Mouse (Mus musculus): ENCODE data around the gene Ltk. TPM values are rescaled to one million over a fixed set of nuclear protein-coding genes. Genes with fewer than 3 reads are reported as not detected.
"Not testable (repeated sequence)": the region's sequence is repeated elsewhere in the genome, so short reads cannot be mapped to it uniquely, and the experiment has no call there.

Gene Ltk
- total RNA-seq, 2 experiments from 2014 or later, result 1.2 to 1.3 TPM

GRCm38 (mm10) chr2:119758844-119759835 lies 1.1 kb downstream of the Ltk start:
- no peak for DNase-seq (ENCODE audit: low spot score in 2 of 2)

GRCm38 (mm10) chr2:119758101-119758843 lies 2.0 kb downstream of the Ltk start:
- no peak for DNase-seq (ENCODE audit: low spot score in 2 of 2)

- no peak for DNase-seq (ENCODE audit: low spot score in 2 of 2)
Observed at GRCm38 (mm10) chr2:119757601-119758100, 2.6 kb downstream of the Ltk start.

- no peak for DNase-seq (ENCODE audit: low spot score in 2 of 2)
Observed at GRCm38 (mm10) chr2:119749260-119749659, 11.0 kb downstream of the Ltk start.

GRCm38 (mm10) chr2:119747554-119747953 lies 12.7 kb downstream of the Ltk start:
- DNase-seq (ENCODE audit: low spot score in 2 of 2), result no peak

- no peak for DNase-seq (ENCODE audit: low spot score in 2 of 2)
Observed at GRCm38 (mm10) chr2:119745281-119745680, 14.9 kb downstream of the Ltk start.

GRCm38 (mm10) chr2:119744163-119745111 lies 15.8 kb downstream of the Ltk start:
- no peak for DNase-seq (ENCODE audit: low spot score in 2 of 2)

- no peak for DNase-seq (ENCODE audit: low spot score in 2 of 2)
Observed at GRCm38 (mm10) chr2:119743808-119744162, 16.4 kb downstream of the Ltk start.

- DNase-seq (ENCODE audit: low spot score in 2 of 2), result no peak
Observed at GRCm38 (mm10) chr2:119743176-119743807, 16.9 kb downstream of the Ltk start.

GRCm38 (mm10) chr2:119742461-119743175 lies 17.6 kb downstream of the Ltk start:
- no peak for DNase-seq (ENCODE audit: low spot score in 2 of 2)

- DNase-seq (ENCODE audit: low spot score in 2 of 2), result peak; percentile 28 to 47
Observed at GRCm38 (mm10) chr2:119741581-119742411, 18.4 kb downstream of the Ltk start, which contains the start of gene Itpka. Itpka (plus strand) TSS chr2:119742337.

GRCm38 (mm10) chr2:119740567-119740966 lies 19.7 kb downstream of the Ltk start:
- no peak for DNase-seq (ENCODE audit: low spot score in 2 of 2)

GRCm38 (mm10) chr2:119737124-119737523 lies 23.1 kb downstream of the Ltk start:
- no peak for DNase-seq (ENCODE audit: low spot score in 2 of 2)

- DNase-seq (ENCODE audit: low spot score in 2 of 2), result no peak
Observed at GRCm38 (mm10) chr2:119730735-119731134, 29.5 kb downstream of the Ltk start.

- no peak for DNase-seq (ENCODE audit: low spot score in 2 of 2)
Observed at GRCm38 (mm10) chr2:119727762-119728416, 32.3 kb downstream of the Ltk start.

- no peak for DNase-seq (ENCODE audit: low spot score in 2 of 2)
Observed at GRCm38 (mm10) chr2:119721070-119721469, 39.2 kb downstream of the Ltk start.

GRCm38 (mm10) chr2:119715868-119716267 lies 44.4 kb downstream of the Ltk start:
- DNase-seq (ENCODE audit: low spot score in 2 of 2), result not testable (repeated sequence)

GRCm38 (mm10) chr2:119710011-119710410 lies 50.2 kb downstream of the Ltk start:
- DNase-seq (ENCODE audit: low spot score in 2 of 2), result no peak
